Mouse (Mus musculus) erythroid progenitor cell, adult 5-6 weeks (primary cell): ENCODE data around the gene Olfr186. TPM values are rescaled to one million over a fixed set of nuclear protein-coding genes. Genes with fewer than 3 reads are reported as not detected.
"Not testable (repeated sequence)": the region's sequence is repeated elsewhere in the genome, so short reads cannot be mapped to it uniquely, and the experiment has no call there.

Source experiments
- ATAC-seq: replicated peaks from 2 replicates; pipeline ENCODE4 v1.8.0; 2016; ENCODE audit warnings: moderate number of reproducible peaks, mild to moderate bottlenecking, moderate TSS enrichment, inconsistent platforms; ENCODE audit not compliant: poor library complexity, low FRiP score, severe bottlenecking
- total RNA-seq, 2 experiments: library from RNA; stranded (forward) in 1 of 2; stranded (reverse) in 1 of 2; fragments of 150-400 nt in 1 of 2; fragments of 186-747, 209-891 nt in 1 of 2; gene quantifications; 2 replicates each; pipeline versions ENCODE4 v1.2.3 to v1.2.4; 2015 to 2017; ENCODE audit warnings: low replicate concordance in 2 of 2

The Olfr186 gene
- total RNA-seq (2015; ENCODE audit: low replicate concordance) (not detected in 2 replicates), total RNA-seq (2017; ENCODE audit: low replicate concordance) (not detected in 2 replicates)

DNA sequence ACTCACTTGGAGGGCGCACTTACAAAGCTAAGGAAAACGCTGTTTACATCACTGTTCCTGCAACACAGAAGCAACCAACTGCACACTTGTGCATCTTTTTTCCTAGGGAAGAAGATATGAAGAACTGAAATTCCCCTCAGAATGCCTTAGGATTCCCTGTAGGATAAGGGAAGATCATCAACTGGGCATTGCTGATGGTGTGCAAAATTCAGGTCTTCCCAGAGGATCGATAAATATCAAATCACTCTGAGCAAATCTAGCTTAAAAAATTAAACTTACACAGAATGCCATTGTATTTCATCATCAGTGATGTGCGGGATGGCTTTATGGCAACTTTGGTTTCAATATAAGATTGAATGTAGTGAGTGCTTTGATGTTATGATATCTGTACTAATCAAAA, at the start of gene Olfr186:
Gene Olfr186 (minus strand): TSS at position 101 of the 400 bp plus-strand sequence.
- no peak for ATAC-seq

GRCm38 (mm10) chr16:59077905-59078304, 47.8 kb upstream of the Olfr186 start, which contains the start of gene Olfr190:
Gene Olfr190 (minus strand): TSS chr16:59078005.
- no peak for ATAC-seq

DNA sequence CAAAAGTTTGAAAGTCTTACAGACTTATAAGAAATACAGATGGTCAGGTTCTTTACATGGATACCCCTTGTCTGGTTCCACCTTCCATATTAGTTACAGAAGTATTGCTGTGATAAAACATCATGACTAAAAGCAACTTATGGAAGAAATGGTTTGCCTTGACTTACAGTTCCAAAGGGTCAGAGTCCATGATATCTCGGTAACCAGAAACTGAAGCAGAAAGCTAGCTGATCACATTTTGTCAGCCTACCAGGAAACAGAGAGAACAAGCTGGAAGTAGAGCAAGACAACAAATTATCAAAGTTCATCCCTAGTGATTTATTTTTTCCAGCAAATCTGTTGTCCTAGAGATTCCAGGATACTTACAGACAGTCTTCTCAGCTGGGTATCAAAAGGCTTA, 43.4 kb upstream of the Olfr186 start:
- ATAC-seq, result no peak

DNA sequence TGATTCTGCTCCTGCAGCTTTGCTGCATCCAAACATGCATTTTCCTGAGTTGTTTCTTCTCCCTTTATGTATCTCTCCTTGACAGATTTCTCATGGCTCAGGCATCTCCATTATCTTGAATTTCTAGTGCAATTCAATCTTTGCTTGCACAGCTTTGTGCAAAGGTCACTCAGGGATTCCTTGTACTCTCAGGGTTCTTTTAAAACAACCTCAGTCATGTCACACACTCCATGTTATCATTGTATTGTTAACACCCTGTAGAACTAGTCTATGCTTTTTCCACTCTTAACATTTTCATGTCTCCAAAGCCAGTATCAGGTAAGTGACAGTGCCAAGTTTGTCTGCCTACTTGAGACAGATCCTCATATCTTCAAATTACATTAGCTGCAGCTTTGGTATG, 41.7 kb upstream of the Olfr186 start:
- no peak for ATAC-seq

DNA sequence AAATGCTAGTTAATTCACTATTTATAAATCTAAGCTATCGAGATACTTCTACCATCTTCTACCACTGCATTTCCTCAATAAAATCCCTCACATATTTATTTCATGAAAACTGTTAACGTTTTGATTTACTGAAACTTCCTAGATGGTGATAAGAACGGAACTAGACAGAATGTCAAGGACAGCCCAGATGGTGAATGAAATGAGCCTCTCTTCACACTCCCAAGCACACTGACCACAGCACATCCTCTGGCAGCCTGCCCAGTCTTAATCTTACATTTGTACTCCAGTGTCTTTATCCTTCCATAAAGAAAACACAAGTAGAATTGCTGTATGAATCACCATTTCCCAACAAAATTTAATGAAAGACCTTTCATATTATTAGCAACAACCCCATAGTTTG, 32.3 kb upstream of the Olfr186 start:
- not testable (repeated sequence) for ATAC-seq

DNA sequence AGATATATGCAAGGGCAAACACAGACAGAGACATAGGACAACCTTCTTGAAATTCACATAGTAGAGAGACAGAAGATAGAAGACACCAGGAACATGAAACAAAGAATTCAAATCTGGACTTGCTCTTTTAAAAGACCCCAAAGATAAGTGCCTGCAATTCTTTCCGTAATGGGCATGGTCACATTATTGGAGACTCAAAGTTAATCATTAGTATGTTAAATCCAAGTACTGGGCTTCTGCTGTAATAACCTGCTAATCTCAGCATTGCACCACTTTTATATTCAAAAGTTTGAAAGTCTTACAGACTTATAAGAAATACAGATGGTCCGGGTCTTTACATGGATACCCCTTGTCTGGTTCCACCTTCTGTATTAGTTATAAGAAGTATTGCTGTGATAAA, 19.2 kb upstream of the Olfr186 start:
- ATAC-seq, result not testable (repeated sequence)

DNA sequence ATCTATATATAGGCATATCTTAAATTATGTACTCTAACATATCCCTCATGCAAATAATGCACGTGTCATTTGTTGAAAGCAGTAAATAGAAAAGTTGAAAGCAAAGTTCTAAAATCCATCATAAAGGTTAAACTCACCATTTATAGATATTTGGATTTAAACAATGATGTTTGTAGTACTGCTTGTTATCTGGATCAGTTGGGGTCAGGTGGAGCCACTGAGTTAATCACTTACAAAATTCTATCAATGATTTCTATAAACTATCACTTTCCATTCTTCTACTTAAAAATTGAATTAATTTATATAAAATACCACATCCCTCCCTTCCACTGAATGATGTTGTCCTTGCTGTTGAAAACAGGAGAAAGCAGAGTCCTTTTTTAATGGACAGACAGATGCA, 18.8 kb upstream of the Olfr186 start:
- ATAC-seq, result no peak

DNA sequence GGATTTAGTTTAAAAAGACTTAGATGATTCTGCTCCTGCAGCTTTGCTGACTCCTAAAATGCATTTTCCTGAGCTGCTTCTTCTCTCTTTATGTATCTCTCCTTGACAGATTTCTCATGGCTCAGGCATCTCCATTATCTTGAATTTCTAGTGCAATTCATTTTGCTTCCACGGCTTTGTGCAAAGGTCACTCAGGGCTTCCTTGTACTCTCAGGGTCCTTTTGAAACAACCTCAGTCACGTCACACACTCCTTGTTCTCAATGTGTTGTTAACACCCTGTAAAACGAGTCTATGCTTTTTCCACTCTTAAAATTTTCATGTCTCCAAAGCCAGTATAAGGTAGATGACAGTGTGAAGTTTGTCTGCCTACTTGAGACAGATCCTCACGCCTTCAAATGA, 17.5 kb upstream of the Olfr186 start:
- no peak for ATAC-seq

- no peak for ATAC-seq
These were observed 15.7 kb upstream of the Olfr186 start for GRCm38 (mm10) chr16:59045835-59046234.

GRCm38 (mm10) chr16:59039710-59040109, 9.6 kb upstream of the Olfr186 start, which contains the start of gene Olfr187:
Gene Olfr187 (minus strand): TSS chr16:59039767.
- no peak for ATAC-seq

DNA sequence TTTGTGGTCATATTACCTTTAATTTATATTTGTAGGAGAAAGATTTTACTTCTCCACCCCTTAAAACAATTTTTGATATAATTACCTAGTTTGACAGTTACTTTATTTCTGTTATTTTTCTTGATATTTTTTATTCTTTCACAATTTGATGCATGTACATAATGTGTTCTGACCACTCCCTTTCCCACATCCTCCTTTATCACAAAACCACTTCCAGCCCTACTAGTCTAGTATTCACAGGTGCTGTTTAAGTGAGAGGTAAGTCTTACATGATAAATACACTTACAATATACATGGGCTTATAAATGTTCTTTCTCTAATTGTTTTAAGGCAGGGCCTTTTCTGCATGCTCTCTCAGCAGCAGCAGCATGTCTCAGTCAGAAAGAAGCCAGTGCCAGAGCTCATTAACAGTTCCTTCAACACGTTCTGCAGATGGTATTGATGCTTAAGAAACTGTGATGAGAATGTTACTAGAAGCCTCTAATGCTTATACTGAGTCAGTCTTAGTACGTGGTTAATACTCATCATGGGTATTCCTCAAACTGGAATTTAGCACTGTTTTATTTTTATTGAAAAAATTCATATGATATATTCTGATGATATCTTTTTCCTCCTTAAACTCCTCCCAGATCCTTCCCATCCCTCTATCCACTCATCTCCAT, 16.6 kb downstream of the Olfr186 start:
- ATAC-seq, result no peak

- no peak for ATAC-seq
These were observed 22.9 kb downstream of the Olfr186 start for GRCm38 (mm10) chr16:59007146-59007545.

DNA sequence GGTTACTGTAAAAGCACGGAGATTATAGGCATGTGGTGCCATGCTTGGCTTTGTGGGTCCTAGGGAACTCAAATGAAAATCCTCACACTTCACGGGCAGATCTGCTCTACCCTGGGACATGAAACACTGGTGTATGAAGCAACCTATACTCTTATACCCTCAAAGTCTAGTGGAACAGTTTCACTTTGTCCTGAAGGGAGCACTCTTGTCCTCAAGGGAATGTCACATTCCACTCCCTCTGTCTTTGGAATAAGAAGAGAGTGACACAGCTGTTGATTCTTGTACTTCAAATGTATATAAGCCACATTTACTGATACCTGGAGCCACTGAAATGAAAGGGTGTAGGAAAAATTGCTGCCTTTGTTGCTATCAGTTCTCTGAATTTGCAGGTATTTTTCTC, 35.0 kb downstream of the Olfr186 start, which contains the start of gene Olfr183:
Gene Olfr183 (plus strand): TSS at position 301 of the 400 bp plus-strand sequence.
- no peak for ATAC-seq

Other genes with a start within 250 kb of the Olfr186 start
- gene Olfr173, start 230.0 kb downstream of the Olfr186 start, total RNA-seq (2015; ENCODE audit: low replicate concordance), result not detected in 2 replicates
- gene Olfr173, start 230.0 kb downstream of the Olfr186 start, total RNA-seq (2017; ENCODE audit: low replicate concordance), result not detected in 2 replicates
- gene Olfr175-ps1, start 203.5 kb downstream of the Olfr186 start, total RNA-seq (2015; ENCODE audit: low replicate concordance), result not detected in 2 replicates
- not detected in 2 replicates for gene Olfr175-ps1, start 203.5 kb downstream of the Olfr186 start, total RNA-seq (2017; ENCODE audit: low replicate concordance)
- not detected in 2 replicates for gene Olfr177, start 155.5 kb downstream of the Olfr186 start, total RNA-seq (2015; ENCODE audit: low replicate concordance)
- not detected in 2 replicates for gene Olfr177, start 155.5 kb downstream of the Olfr186 start, total RNA-seq (2017; ENCODE audit: low replicate concordance)
- gene Olfr178, start 138.2 kb downstream of the Olfr186 start, total RNA-seq (2015; ENCODE audit: low replicate concordance), result not detected in 2 replicates
- gene Olfr178, start 138.2 kb downstream of the Olfr186 start, total RNA-seq (2017; ENCODE audit: low replicate concordance), result not detected in 2 replicates
- gene Olfr181, start 101.5 kb downstream of the Olfr186 start, total RNA-seq (2015; ENCODE audit: low replicate concordance), result not detected in 2 replicates
- not detected in 2 replicates for gene Olfr181, start 101.5 kb downstream of the Olfr186 start, total RNA-seq (2017; ENCODE audit: low replicate concordance)
- not detected in 2 replicates for gene Olfr180, start 100.9 kb downstream of the Olfr186 start, total RNA-seq (2015; ENCODE audit: low replicate concordance)
- gene Olfr180, start 100.9 kb downstream of the Olfr186 start, total RNA-seq (2017; ENCODE audit: low replicate concordance), result not detected in 2 replicates
- not detected in 2 replicates for gene Olfr183, start 34.9 kb downstream of the Olfr186 start, total RNA-seq (2015; ENCODE audit: low replicate concordance)
- not detected in 2 replicates for gene Olfr183, start 34.9 kb downstream of the Olfr186 start, total RNA-seq (2017; ENCODE audit: low replicate concordance)
- gene Olfr187, start 9.5 kb upstream of the Olfr186 start, total RNA-seq (2015; ENCODE audit: low replicate concordance), result not detected in 2 replicates
- not detected in 2 replicates for gene Olfr187, start 9.5 kb upstream of the Olfr186 start, total RNA-seq (2017; ENCODE audit: low replicate concordance)
- gene Olfr190, start 47.7 kb upstream of the Olfr186 start, total RNA-seq (2015; ENCODE audit: low replicate concordance), result not detected in 2 replicates
- not detected in 2 replicates for gene Olfr190, start 47.7 kb upstream of the Olfr186 start, total RNA-seq (2017; ENCODE audit: low replicate concordance)
- gene Olfr191, start 59.5 kb upstream of the Olfr186 start, total RNA-seq (2015; ENCODE audit: low replicate concordance), result not detected in 2 replicates
- gene Olfr191, start 59.5 kb upstream of the Olfr186 start, total RNA-seq (2017; ENCODE audit: low replicate concordance), result not detected in 2 replicates
- not detected in 2 replicates for gene Olfr193, start 81.6 kb upstream of the Olfr186 start, total RNA-seq (2015; ENCODE audit: low replicate concordance)
- gene Olfr193, start 81.6 kb upstream of the Olfr186 start, total RNA-seq (2017; ENCODE audit: low replicate concordance), result not detected in 2 replicates
- not detected in 2 replicates for gene Olfr194, start 90.8 kb upstream of the Olfr186 start, total RNA-seq (2015; ENCODE audit: low replicate concordance)
- not detected in 2 replicates for gene Olfr194, start 90.8 kb upstream of the Olfr186 start, total RNA-seq (2017; ENCODE audit: low replicate concordance)
- gene Olfr195, start 116.8 kb upstream of the Olfr186 start, total RNA-seq (2015; ENCODE audit: low replicate concordance), result not detected in 2 replicates
- gene Olfr195, start 116.8 kb upstream of the Olfr186 start, total RNA-seq (2017; ENCODE audit: low replicate concordance), result not detected in 2 replicates
- not detected in 2 replicates for gene Olfr196, start 140.2 kb upstream of the Olfr186 start, total RNA-seq (2015; ENCODE audit: low replicate concordance)
- not detected in 2 replicates for gene Olfr196, start 140.2 kb upstream of the Olfr186 start, total RNA-seq (2017; ENCODE audit: low replicate concordance)
- not detected in 2 replicates for gene Olfr198, start 173.2 kb upstream of the Olfr186 start, total RNA-seq (2015; ENCODE audit: low replicate concordance)
- not detected in 2 replicates for gene Olfr198, start 173.2 kb upstream of the Olfr186 start, total RNA-seq (2017; ENCODE audit: low replicate concordance)
- not detected in 2 replicates for gene Olfr199, start 189.5 kb upstream of the Olfr186 start, total RNA-seq (2015; ENCODE audit: low replicate concordance)
- gene Olfr199, start 189.5 kb upstream of the Olfr186 start, total RNA-seq (2017; ENCODE audit: low replicate concordance), result not detected in 2 replicates
- not detected in 2 replicates for gene Olfr201, start 242.3 kb upstream of the Olfr186 start, total RNA-seq (2015; ENCODE audit: low replicate concordance)
- not detected in 2 replicates for gene Olfr201, start 242.3 kb upstream of the Olfr186 start, total RNA-seq (2017; ENCODE audit: low replicate concordance)